Mouse (Mus musculus): ENCODE data around the gene Rara.
A peak's percentile ranks its signal among the peaks of the same experiment; 100 is the strongest.

DNA sequence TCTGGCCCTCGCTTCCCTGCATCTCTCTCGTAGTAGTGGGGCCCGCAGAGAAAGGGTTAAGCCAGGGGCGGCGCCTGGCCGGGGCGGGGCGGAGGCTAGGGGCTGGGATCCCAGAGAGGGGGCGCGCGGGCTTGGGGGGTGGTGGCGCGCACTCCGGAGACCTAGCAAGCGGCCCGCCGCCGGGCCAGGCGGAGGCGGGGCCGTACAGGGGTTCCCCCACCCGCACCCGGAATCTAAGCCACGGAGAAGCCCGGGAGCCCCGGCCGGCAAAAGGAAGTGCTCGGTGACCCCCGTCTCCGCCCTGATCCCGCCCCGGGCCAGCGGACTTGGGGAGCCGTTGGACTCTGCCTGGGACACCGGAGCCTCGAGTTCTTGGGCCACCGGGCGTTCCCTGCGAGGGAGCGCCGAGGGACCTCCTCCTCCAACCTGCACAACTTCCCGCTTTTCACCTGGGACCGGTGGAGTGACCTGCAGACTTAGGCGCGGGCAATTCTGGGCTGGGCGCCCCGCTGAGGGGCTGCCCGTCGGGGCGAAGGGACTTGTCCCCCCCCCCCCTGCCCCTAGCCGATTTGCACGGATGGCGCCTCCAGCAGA is 32.8 kb downstream of the Rara start:
- TF ChIP-seq MAZ (IDR thresholded peaks at IDR 0.05; ENCODE audit: low read depth, low read length) (peak; percentile 84), POLR2A (IDR thresholded peaks at IDR 0.05; ENCODE audit: control insufficient read depth in 1 of 2, insufficient read depth in 1 of 2, low read depth in 1 of 2, low read length in 2 of 2, poor library complexity in 1 of 2) (peak; percentile 20 to 48; a peak in 2 of 4 replicates), USF1 (IDR thresholded peaks at IDR 0.05; ENCODE audit: low read depth, low read length) (no peak), CTCF (IDR thresholded peaks at IDR 0.05 in 2 of 3, conservative IDR thresholded peaks at IDR 0.05 in 1 of 3; ENCODE audit: control insufficient read depth in 1 of 3, insufficient read depth in 1 of 3, low read depth in 2 of 3, low read length in 3 of 3, poor library complexity in 1 of 3, severe bottlenecking in 1 of 3) (no peak), EP300 (IDR thresholded peaks at IDR 0.05; ENCODE audit: low read depth in 1 of 2, low read length in 2 of 2) (0 out of 4 replicates have a peak, but pooled peaks of 1 of the 2 experiments have one; percentile 3), POLR2AphosphoS2 (IDR thresholded peaks at IDR 0.05; ENCODE audit: low read length) (no peak), NRF1 (IDR thresholded peaks at IDR 0.05; ENCODE audit: insufficient read depth, low read depth, low read length, poor library complexity, severe bottlenecking) (no peak), SIN3A (IDR thresholded peaks at IDR 0.05; ENCODE audit: low read length) (peak; percentile 85), RCOR1 (IDR thresholded peaks at IDR 0.05; ENCODE audit: low read depth, low read length) (no peak), NELFE (IDR thresholded peaks at IDR 0.05; ENCODE audit: low read depth, low read length) (0 out of 2 replicates have a peak, but pooled peaks have one; percentile 40)
